Mouse (Mus musculus) forebrain, postnatal 0 days (tissue): ENCODE data around the gene Magi3. TPM values are rescaled to one million over a fixed set of nuclear protein-coding genes. Genes with fewer than 3 reads are reported as not detected.
A peak's percentile ranks its signal among the peaks of the same experiment; 100 is the strongest.

ENCODE experiments used
- ATAC-seq: fragments of 200-750 bp; cut with Nextera tagmentation; 2 replicates; pipeline ENCODE4 v1.8.0; 2017; ENCODE audit warnings: mild to moderate bottlenecking, moderate library complexity
- DNase-seq: peaks from one replicate; pipeline ENCODE4 v3.0.0-alpha.2; 2015
- H3K27ac ChIP-seq: fragments of 300-500 bp; sonication (generic); 2 replicates; pipeline ENCODE4 v1.5.1; 2014; ENCODE audit warnings: low read depth, mild to moderate bottlenecking, antibody characterized with exemption, low read length, moderate library complexity, mixed read lengths
- H3K27me3 ChIP-seq: fragments of 300-500 bp; sonication (generic); 2 replicates; pipeline ENCODE4 v1.6.1; 2014; ENCODE audit warnings: mild to moderate bottlenecking, low read length, mixed read lengths; ENCODE audit not compliant: insufficient read depth
- H3K36me3 ChIP-seq: fragments of 300-500 bp; sonication (generic); 2 replicates; pipeline ENCODE4 v1.6.1; 2014; ENCODE audit warnings: mild to moderate bottlenecking, moderate library complexity; ENCODE audit not compliant: insufficient read depth
- H3K4me1 ChIP-seq: fragments of 300-500 bp; sonication (generic); 2 replicates; pipeline ENCODE4 v1.6.1; 2014; ENCODE audit warnings: antibody characterized with exemption; ENCODE audit not compliant: insufficient read depth
- H3K4me2 ChIP-seq: fragments of 300-500 bp; sonication (generic); 2 replicates; pipeline ENCODE4 v1.6.1; 2014; ENCODE audit warnings: low read depth, mild to moderate bottlenecking, moderate library complexity
- H3K4me3 ChIP-seq: fragments of 300-500 bp; sonication (generic); 2 replicates; pipeline ENCODE4 v1.5.1; 2014; ENCODE audit warnings: low read depth, low read length, mixed read lengths
- H3K9ac ChIP-seq: fragments of 300-500 bp; sonication (generic); 2 replicates; pipeline ENCODE4 v1.6.1; 2014; ENCODE audit warnings: mild to moderate bottlenecking
- H3K9me3 ChIP-seq: fragments of 300-500 bp; sonication (generic); 2 replicates; pipeline ENCODE4 v1.6.1; 2016; ENCODE audit warnings: low read length
- CTCF ChIP-seq: sonication (generic); IDR thresholded peaks from 2 replicates; pipeline ENCODE4 v1.5.1; 2016; ENCODE audit warnings: antibody characterized with exemption, control low read depth, low read depth
- WGBS: fragments of 180-500 bp; shearing (Covaris S2); extraction: QIAGEN DNeasy Blood & Tissue Kit; methylation state at CpG from one replicate; pipeline ENCODE4 v1.1.7; 2014; 5-methylcytosine and 5-hydroxymethylcytosine counted together
- polyA plus RNA-seq: library from polyadenylated mRNA; unstranded; fragments of >200 nt; fragmentation: Nextera tagmentation; extraction: Ambion mirVana; gene quantifications from 2 replicates; pipeline ENCODE4 v1.2.1, GENCODE M21; 2015
- total RNA-seq: library from RNA; depleted of rRNA; stranded (reverse); fragments of >200 nt; gene quantifications from 2 replicates; pipeline ENCODE4 v1.2.3, GENCODE M21; 2014

Magi3 gene
- total and polyA plus RNA-seq, 2 experiments from 2014 or later = 3.1 to 24.5 TPM

DNA sequence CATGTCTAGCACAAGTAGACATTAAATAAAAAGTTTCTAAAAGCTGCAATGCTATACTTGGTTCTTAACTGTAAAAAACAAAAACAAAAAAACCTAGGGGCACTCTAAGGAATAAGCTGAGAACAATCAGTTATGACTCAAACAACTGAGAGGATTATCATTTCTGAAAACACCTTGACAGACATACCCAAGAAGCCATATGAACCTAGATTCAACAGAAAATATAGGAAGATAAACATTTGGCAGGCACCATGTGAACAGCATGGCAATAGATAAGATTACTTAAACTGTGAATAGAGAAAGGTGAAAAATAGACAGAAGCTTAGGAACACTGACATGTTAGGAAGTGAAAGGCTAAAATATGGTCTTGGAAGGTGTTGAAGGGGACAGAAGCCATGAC is 150.8 kb downstream of the Magi3 start:
- TF ChIP-seq CTCF = no peak
- no peak for ATAC-seq
- H3K9me3 ChIP-seq = no peaks in the 10 kb centered on the region
- no peaks in the 10 kb centered on the region for H3K4me1 ChIP-seq
- H3K4me3 ChIP-seq = no peak overlapping the region
- DNase-seq = no peak
- no peaks in the 10 kb centered on the region for H3K36me3 ChIP-seq
- H3K4me2 ChIP-seq = no peak overlapping the region
- H3K9ac ChIP-seq = no peak overlapping the region
- H3K27me3 ChIP-seq = no peaks in the 10 kb centered on the region
- no peak overlapping the region for H3K27ac ChIP-seq

DNA sequence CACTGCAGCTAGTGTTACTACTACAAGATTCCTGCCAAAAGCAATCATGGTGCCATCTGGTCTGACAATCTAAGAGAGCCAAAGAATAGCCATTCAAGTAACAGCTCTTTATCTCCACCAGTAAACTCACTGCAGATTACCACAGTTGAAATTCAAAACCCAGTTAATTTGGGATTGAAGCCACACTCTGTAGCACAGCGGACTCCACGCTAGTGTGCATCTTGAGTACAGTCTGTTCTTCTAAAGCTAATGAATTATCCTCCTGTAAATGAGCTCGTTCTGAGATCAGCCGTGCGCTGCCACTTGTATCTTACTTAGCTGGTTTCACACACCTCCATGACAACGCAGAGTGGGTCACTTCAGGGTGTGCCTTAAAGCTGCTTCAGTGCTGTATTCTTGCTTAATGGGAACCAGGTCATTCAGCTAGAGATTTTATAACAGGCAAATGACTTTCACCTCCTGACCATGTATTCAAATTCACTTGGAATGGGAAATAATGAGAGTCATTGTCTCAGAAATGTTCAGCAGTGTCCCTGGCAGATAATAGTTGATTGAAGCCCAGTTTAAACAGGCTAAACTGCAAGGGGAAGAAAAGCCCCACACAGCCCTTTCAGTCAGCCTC is 161.1 kb downstream of the Magi3 start:
- Histone ChIP-seq H3K4me3 (no peak overlapping the region), H3K9ac (no peak overlapping the region), H3K9me3 (no peaks in the 10 kb centered on the region), H3K36me3 (no peaks in the 10 kb centered on the region), H3K27me3 (no peaks in the 10 kb centered on the region), H3K4me2 (peak overlapping the region; percentile 11; the same call in 1 of the 2 replicates), H3K27ac (peak overlapping the region; percentile 77), H3K4me1 (peaks cover 6% of the 10 kb centered on the region; the same call in 1 of the 2 replicates)
- DNase-seq (peak; percentile 85), ATAC-seq (peak; percentile 97)
- WGBS = 13% methylated on average over 6 of the region's 6 CpGs
- no peak for TF ChIP-seq CTCF

DNA sequence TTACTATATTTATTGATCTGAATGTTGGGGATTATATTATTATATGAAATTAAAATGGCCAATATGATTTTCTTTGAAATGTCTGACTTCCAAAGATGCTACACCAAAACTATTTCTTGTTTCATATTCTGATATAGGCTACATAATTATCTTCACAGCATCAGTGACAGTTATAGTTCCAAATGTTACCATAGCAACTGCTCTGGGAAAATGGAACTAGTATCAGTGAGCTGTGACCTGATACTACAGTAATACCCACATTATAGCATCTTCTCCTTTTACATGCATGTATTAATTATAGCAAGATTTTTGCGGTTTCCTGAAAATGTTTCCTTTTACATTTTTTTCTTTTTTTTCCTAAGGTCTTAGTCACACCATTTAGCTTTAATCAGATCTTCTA is 187.4 kb downstream of the Magi3 start:
- H3K27me3 ChIP-seq = no peaks in the 10 kb centered on the region
- no peaks in the 10 kb centered on the region for H3K4me1 ChIP-seq
- ATAC-seq (no peak), DNase-seq (peak; percentile 8)
- H3K4me2 ChIP-seq = no peak overlapping the region
- no peak overlapping the region for H3K27ac ChIP-seq
- TF ChIP-seq CTCF = no peak
- H3K9ac ChIP-seq = no peak overlapping the region
- H3K36me3 ChIP-seq = no peaks in the 10 kb centered on the region
- no peaks in the 10 kb centered on the region for H3K9me3 ChIP-seq
- H3K4me3 ChIP-seq = no peak overlapping the region
- WGBS = 80% methylated on average over 1 of the region's 1 CpGs

DNA sequence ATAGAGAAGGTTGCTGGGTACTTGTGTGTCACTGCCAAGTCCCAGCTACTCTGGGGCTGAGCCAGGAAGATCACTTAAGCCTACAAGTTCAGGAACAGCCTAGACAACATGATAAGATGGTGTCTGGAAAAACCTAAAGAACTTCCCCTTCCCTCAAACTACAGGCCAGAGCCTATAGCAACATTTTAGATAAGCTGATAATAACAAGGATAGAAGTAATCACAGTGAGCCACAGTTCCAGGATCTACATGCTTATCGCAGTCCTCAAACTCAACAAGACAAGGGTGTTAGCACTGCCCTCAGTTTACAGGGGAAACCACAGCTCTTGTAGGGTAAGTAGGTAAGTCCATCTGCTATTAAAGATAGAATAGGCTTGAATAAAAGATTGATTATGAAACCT is 188.1 kb downstream of the Magi3 start:
- Histone ChIP-seq H3K4me3 (no peak overlapping the region), H3K9me3 (no peaks in the 10 kb centered on the region), H3K4me2 (no peak overlapping the region), H3K4me1 (no peaks in the 10 kb centered on the region), H3K27ac (no peak overlapping the region), H3K9ac (no peak overlapping the region), H3K36me3 (no peaks in the 10 kb centered on the region), H3K27me3 (no peaks in the 10 kb centered on the region)
- ATAC-seq = no peak
- WGBS = 87% methylated on average over 1 of the region's 1 CpGs
- no peak for DNase-seq
- TF ChIP-seq CTCF = no peak

DNA sequence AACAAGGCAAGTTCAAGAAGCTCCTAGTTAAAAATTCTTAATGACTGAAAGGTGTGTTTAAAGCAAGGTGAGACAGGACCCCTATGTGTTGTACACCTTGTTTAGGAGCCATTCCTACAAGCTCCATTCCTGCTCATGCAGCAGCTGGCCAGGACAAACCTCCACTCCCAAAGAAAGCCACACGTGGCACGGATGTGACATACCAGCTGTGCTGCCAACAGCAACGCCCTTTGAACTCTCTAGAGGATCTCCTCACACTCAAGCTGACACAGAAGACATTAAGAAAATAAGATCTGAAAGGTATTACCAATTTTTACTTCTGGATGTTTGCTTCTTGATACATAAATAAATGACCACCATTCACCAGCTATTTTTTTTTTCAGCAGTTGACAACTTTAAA is 193.2 kb downstream of the Magi3 start:
- no peak for TF ChIP-seq CTCF
- Histone ChIP-seq H3K27ac (no peak overlapping the region), H3K4me2 (no peak overlapping the region), H3K9me3 (no peaks in the 10 kb centered on the region), H3K4me3 (no peak overlapping the region), H3K27me3 (no peaks in the 10 kb centered on the region), H3K9ac (no peak overlapping the region), H3K36me3 (peaks cover 7% of the 10 kb centered on the region; the same call in 1 of the 2 replicates), H3K4me1 (no peaks in the 10 kb centered on the region)
- 64% methylated on average over 3 of the region's 3 CpGs for WGBS
- DNase-seq (no peak), ATAC-seq (no peak)

DNA sequence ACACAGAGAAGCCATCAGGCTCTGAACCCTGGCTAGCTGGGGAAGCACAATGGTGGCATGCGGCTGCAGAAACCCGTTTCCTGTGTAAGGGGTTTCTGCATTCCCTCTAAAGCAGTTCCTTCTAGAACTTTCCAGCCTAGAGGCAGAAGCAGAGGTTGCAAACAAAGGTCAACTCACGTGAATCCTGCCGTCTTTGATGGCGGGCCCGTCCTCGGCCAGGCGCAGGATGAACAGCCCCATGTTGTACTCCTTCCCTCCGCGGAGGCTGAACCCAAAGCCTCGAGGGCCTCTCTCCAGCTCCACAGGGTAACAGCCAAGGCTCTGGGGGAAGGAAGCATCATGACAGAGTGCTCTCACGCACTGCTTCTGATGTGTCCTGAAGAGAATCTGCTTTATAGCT is 200.1 kb downstream of the Magi3 start:
- ATAC-seq = no peak; the same call in 1 of the 2 replicates
- Histone ChIP-seq H3K36me3 (peaks cover 36% of the 10 kb centered on the region), H3K27ac (no peak overlapping the region), H3K4me3 (no peak overlapping the region), H3K4me2 (no peak overlapping the region), H3K9ac (no peak overlapping the region), H3K4me1 (no peaks in the 10 kb centered on the region), H3K9me3 (no peaks in the 10 kb centered on the region), H3K27me3 (no peaks in the 10 kb centered on the region)
- TF ChIP-seq CTCF = no peak
- 89% methylated on average over 12 of the region's 12 CpGs for WGBS
- no peak for DNase-seq

DNA sequence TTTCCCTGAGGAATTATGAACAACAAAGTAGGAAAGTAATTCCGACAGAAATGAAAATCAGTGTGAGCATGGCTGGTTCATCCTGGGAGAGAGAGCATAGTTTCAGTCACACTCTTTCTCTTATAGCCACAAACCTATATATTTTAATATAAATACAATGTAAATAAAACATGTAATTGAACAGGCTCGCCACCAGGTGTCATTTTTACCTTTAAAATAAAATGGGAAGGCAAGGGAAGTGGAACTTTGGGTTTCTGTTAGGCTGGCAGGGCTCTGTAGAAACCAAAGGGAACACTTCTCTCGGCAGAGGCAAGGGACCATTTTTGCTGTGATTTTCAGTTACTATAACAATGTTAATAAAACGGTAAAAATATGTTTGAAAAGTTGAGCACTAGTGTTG is 200.7 kb downstream of the Magi3 start:
- H3K9me3 ChIP-seq = no peaks in the 10 kb centered on the region
- H3K27ac ChIP-seq = no peak overlapping the region
- no peak overlapping the region for H3K4me3 ChIP-seq
- ATAC-seq = peak; percentile 29; the same call in 1 of the 2 replicates
- peaks cover 43% of the 10 kb centered on the region for H3K36me3 ChIP-seq
- peak; percentile 49 for TF ChIP-seq CTCF
- no peaks in the 10 kb centered on the region for H3K4me1 ChIP-seq
- H3K4me2 ChIP-seq = no peak overlapping the region
- WGBS = 53% methylated on average over 4 of the region's 4 CpGs
- no peak overlapping the region for H3K9ac ChIP-seq
- no peaks in the 10 kb centered on the region for H3K27me3 ChIP-seq
- DNase-seq = peak; percentile 64
